Mouse (Mus musculus) cerebellum, adult 2 months (tissue): ENCODE measurements around the gene Flvcr1.

Source experiments
- CTCF ChIP-seq: fragments of 200-500 bp; IDR thresholded peaks from 2 replicates; pipeline ENCODE4 v1.5.1; 2011; ENCODE audit warnings: low read depth, mild to moderate bottlenecking, control low read depth, low read length, moderate library complexity, borderline replicate concordance; ENCODE audit not compliant: insufficient read depth
- POLR2A ChIP-seq: fragments of 200-500 bp; IDR thresholded peaks from 2 replicates; pipeline ENCODE4 v1.6.1; 2011; ENCODE audit warnings: low read length, control low read depth, borderline replicate concordance; ENCODE audit not compliant: insufficient read depth

DNA sequence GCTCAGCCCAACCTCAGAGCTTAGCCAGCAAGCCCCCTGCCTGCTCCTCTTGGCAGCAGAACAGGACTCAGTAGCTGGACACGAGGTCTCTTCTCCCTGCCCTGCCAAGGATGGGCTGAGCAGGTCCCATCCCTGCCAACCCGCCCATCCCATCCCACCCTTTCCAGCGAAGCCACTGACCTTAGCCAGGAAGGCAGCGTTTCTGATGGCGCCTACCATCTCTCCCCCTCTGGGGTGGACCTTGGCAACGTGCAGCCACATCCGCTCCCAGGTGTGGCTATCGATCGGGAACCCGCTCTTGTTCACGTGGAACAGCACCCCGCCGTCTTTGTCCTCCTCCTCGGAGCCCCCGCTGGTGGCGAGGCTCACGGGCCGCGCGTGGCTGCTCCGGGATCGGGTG is 48.0 kb downstream of the Flvcr1 start:
- no peak for TF ChIP-seq POLR2A
- TF ChIP-seq CTCF = no peak
